Mouse (Mus musculus): Measurements from ENCODE around the gene Odf3l1. TPM values are rescaled to one million over a fixed set of nuclear protein-coding genes. Genes with fewer than 3 reads are reported as not detected.
A peak's percentile ranks its signal among the peaks of the same experiment; 100 is the strongest.

Odf3l1 gene
- total and polyA plus RNA-seq, 2 experiments from 2014 or later: 0.25 TPM; not detected in 1

DNA sequence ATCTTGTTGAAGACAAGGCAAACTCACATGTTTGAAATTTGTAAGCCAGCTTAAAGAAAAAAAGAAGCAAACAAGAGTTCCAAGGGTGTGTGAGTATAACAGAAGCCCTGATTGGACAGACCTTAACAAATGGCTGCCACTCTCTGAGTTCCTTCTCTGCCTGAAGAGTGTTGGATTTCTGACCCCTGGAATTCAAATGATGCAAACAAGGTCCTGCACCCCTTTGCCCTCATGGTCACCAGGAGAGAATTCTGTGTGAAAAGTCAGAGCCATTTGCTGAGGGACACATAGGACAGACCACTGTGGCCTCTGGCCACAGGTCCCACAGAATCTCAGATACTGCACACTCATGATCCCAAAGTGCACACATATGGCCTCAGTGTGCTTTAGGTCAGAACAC lies 22.6 kb downstream of the Odf3l1 start:
- no peak overlapping the region for H3K4me2 ChIP-seq (ENCODE audit: low read depth, low read length, poor library complexity, severe bottlenecking)
- H3K4me3 ChIP-seq (ENCODE audit: low read depth, low read length): no peak overlapping the region
- H3K4me1 ChIP-seq (ENCODE audit: insufficient read depth, low read length): no peaks in the 10 kb centered on the region; the same call in 1 of the 2 replicates
- H3K27ac ChIP-seq (ENCODE audit: low read depth, low read length): no peak overlapping the region
- no peak for TF ChIP-seq CTCF (IDR thresholded peaks at IDR 0.05)
- no peak overlapping the region for H3K9ac ChIP-seq (replicated peaks; ENCODE audit: low read length, poor library complexity, severe bottlenecking)
- H3K9me3 ChIP-seq (ENCODE audit: low read length): no peaks in the 10 kb centered on the region
- H3K36me3 ChIP-seq (ENCODE audit: insufficient read depth, low read length): no peaks in the 10 kb centered on the region
- no peak for DNase-seq (ENCODE audit: low spot score)
- no peak for ATAC-seq (ENCODE audit: low FRiP score)
- no peaks in the 10 kb centered on the region for H3K27me3 ChIP-seq (ENCODE audit: insufficient read depth, low read length)

GRCm38 (mm10) chr9:56840721-56841120 lies 23.8 kb downstream of the Odf3l1 start:
- no peak for ATAC-seq (ENCODE audit: low FRiP score)
- Histone ChIP-seq H3K9me3 (ENCODE audit: low read length) (no peaks in the 10 kb centered on the region), H3K36me3 (ENCODE audit: insufficient read depth, low read length) (no peaks in the 10 kb centered on the region), H3K27ac (ENCODE audit: low read depth, low read length) (no peak overlapping the region), H3K9ac (replicated peaks; ENCODE audit: low read length, poor library complexity, severe bottlenecking) (no peak overlapping the region), H3K4me2 (ENCODE audit: low read depth, low read length, poor library complexity, severe bottlenecking) (no peak overlapping the region), H3K27me3 (ENCODE audit: insufficient read depth, low read length) (no peaks in the 10 kb centered on the region), H3K4me1 (ENCODE audit: insufficient read depth, low read length) (no peaks in the 10 kb centered on the region; the same call in 1 of the 2 replicates), H3K4me3 (ENCODE audit: low read depth, low read length) (no peak overlapping the region)
- DNase-seq (ENCODE audit: low spot score): no peak
- 59% methylated on average over 5 of the region's 5 CpGs for WGBS
- no peak for TF ChIP-seq CTCF (IDR thresholded peaks at IDR 0.05)

- no peaks in the 10 kb centered on the region for H3K27me3 ChIP-seq (ENCODE audit: insufficient read depth, low read length)
- H3K27ac ChIP-seq (ENCODE audit: low read depth, low read length): no peak overlapping the region
- no peak overlapping the region for H3K4me2 ChIP-seq (ENCODE audit: low read depth, low read length, poor library complexity, severe bottlenecking)
- no peak for ATAC-seq (ENCODE audit: low FRiP score)
- peaks cover 7% of the 10 kb centered on the region; the same call in 1 of the 2 replicates for H3K4me1 ChIP-seq (ENCODE audit: insufficient read depth, low read length)
- no peaks in the 10 kb centered on the region for H3K9me3 ChIP-seq (ENCODE audit: low read length)
- 91% methylated on average over 5 of the region's 5 CpGs for WGBS
- no peaks in the 10 kb centered on the region for H3K36me3 ChIP-seq (ENCODE audit: insufficient read depth, low read length)
- H3K9ac ChIP-seq (replicated peaks; ENCODE audit: low read length, poor library complexity, severe bottlenecking): no peak overlapping the region
- no peak for TF ChIP-seq CTCF (IDR thresholded peaks at IDR 0.05)
- DNase-seq (ENCODE audit: low spot score): no peak
- no peak overlapping the region for H3K4me3 ChIP-seq (ENCODE audit: low read depth, low read length)
Measured at GRCm38 (mm10) chr9:56835152-56835551, 29.3 kb downstream of the Odf3l1 start.

GRCm38 (mm10) chr9:56832900-56833299 lies 31.6 kb downstream of the Odf3l1 start:
- no peak for ATAC-seq (ENCODE audit: low FRiP score)
- 40% methylated on average over 6 of the region's 6 CpGs for WGBS
- H3K9me3 ChIP-seq (ENCODE audit: low read length): no peaks in the 10 kb centered on the region
- H3K9ac ChIP-seq (replicated peaks; ENCODE audit: low read length, poor library complexity, severe bottlenecking): no peak overlapping the region
- no peak for DNase-seq (ENCODE audit: low spot score)
- peaks cover 7% of the 10 kb centered on the region; the same call in 1 of the 2 replicates for H3K4me1 ChIP-seq (ENCODE audit: insufficient read depth, low read length)
- H3K27me3 ChIP-seq (ENCODE audit: insufficient read depth, low read length): no peaks in the 10 kb centered on the region
- no peak overlapping the region for H3K4me2 ChIP-seq (ENCODE audit: low read depth, low read length, poor library complexity, severe bottlenecking)
- H3K36me3 ChIP-seq (ENCODE audit: insufficient read depth, low read length): no peaks in the 10 kb centered on the region
- no peak overlapping the region for H3K27ac ChIP-seq (ENCODE audit: low read depth, low read length)
- no peak overlapping the region for H3K4me3 ChIP-seq (ENCODE audit: low read depth, low read length)
- no peak for TF ChIP-seq CTCF (IDR thresholded peaks at IDR 0.05)

DNA sequence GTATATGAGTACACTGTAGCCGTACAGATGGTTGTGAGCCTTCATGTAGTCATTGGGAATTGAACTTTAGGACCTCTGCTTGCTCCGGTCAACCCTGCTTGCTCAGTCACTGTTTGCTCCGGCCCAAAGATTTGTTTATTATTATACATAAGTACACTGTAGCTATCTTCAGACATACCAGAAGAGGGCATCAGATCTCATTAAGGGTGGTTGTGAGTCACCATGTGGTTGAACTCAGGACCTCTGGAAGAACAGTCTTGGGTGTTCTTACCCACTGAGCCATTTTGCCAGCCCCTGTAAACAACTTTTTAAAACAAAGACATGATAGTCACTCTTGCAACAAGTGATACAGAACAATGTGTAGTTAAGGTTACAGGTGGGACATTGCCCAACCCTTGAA lies 32.6 kb downstream of the Odf3l1 start:
- Histone ChIP-seq H3K27me3 (ENCODE audit: insufficient read depth, low read length) (no peaks in the 10 kb centered on the region), H3K4me3 (ENCODE audit: low read depth, low read length) (no peak overlapping the region), H3K9ac (replicated peaks; ENCODE audit: low read length, poor library complexity, severe bottlenecking) (no peak overlapping the region), H3K27ac (ENCODE audit: low read depth, low read length) (no peak overlapping the region), H3K36me3 (ENCODE audit: insufficient read depth, low read length) (no peaks in the 10 kb centered on the region), H3K9me3 (ENCODE audit: low read length) (no peaks in the 10 kb centered on the region), H3K4me1 (ENCODE audit: insufficient read depth, low read length) (peaks cover 7% of the 10 kb centered on the region; the same call in 1 of the 2 replicates), H3K4me2 (ENCODE audit: low read depth, low read length, poor library complexity, severe bottlenecking) (no peak overlapping the region)
- no peak for TF ChIP-seq CTCF (IDR thresholded peaks at IDR 0.05)
- 90% methylated on average over 3 of the region's 3 CpGs for WGBS
- no peak for DNase-seq (ENCODE audit: low spot score)
- no peak for ATAC-seq (ENCODE audit: low FRiP score)

GRCm38 (mm10) chr9:56830162-56830561 lies 34.3 kb downstream of the Odf3l1 start:
- ATAC-seq (ENCODE audit: low FRiP score) (no peak), DNase-seq (ENCODE audit: low spot score) (peak; percentile 84)
- H3K4me3 ChIP-seq (ENCODE audit: low read depth, low read length): no peak overlapping the region
- no peaks in the 10 kb centered on the region for H3K27me3 ChIP-seq (ENCODE audit: insufficient read depth, low read length)
- TF ChIP-seq CTCF (IDR thresholded peaks at IDR 0.05): no peak
- H3K36me3 ChIP-seq (ENCODE audit: insufficient read depth, low read length): no peaks in the 10 kb centered on the region
- WGBS: 14% methylated on average over 4 of the region's 4 CpGs
- H3K9ac ChIP-seq (replicated peaks; ENCODE audit: low read length, poor library complexity, severe bottlenecking): no peak overlapping the region
- H3K4me1 ChIP-seq (ENCODE audit: insufficient read depth, low read length): peaks cover 14% of the 10 kb centered on the region; the same call in 1 of the 2 replicates
- H3K27ac ChIP-seq (ENCODE audit: low read depth, low read length): no peak overlapping the region
- no peaks in the 10 kb centered on the region for H3K9me3 ChIP-seq (ENCODE audit: low read length)
- no peak overlapping the region for H3K4me2 ChIP-seq (ENCODE audit: low read depth, low read length, poor library complexity, severe bottlenecking)

All from midbrain, postnatal 0 days (tissue).